Mouse (Mus musculus): ENCODE measurements around the gene Ssty1. TPM values are rescaled to one million over a fixed set of nuclear protein-coding genes. Genes with fewer than 3 reads are reported as not detected.
"Not testable (repeated sequence)": the region's sequence is repeated elsewhere in the genome, so short reads cannot be mapped to it uniquely, and the experiment has no call there.

Gene Ssty1
- not detected in 2 replicates for polyA plus RNA-seq (2011; ENCODE audit: insufficient read depth, insufficient read length, low replicate concordance, missing spikeins)

DNA sequence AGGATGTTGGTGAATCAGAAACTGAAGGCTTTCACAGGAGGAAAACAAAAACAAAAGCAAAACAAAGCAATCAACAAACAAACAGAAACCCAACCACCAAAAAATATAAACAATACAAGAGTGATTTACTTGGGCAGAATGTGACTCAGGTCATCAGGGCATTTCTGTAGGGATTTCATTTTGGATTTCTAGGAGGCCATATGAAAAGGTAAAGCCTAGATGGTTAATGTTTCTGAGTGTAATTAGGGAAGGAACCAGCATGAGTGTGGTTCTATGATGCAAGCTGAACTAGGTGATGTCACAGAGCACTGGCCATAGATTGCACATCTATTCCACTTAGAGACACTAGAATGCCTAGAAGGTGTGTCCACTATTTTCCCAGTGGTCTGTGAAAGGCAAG, at the start of gene Ssty1:
Gene Ssty1 (plus strand): TSS at position 301 of the 400 bp plus-strand sequence.
- H3K4me1 ChIP-seq (ENCODE audit: control insufficient read depth, insufficient read depth, low read length); H3K27ac ChIP-seq (ENCODE audit: control insufficient read depth, insufficient read depth, low read depth, low read length, poor library complexity); H3K4me3 ChIP-seq (replicated peaks; ENCODE audit: control insufficient read depth, low read depth, low read length): not testable (repeated sequence)

DNA sequence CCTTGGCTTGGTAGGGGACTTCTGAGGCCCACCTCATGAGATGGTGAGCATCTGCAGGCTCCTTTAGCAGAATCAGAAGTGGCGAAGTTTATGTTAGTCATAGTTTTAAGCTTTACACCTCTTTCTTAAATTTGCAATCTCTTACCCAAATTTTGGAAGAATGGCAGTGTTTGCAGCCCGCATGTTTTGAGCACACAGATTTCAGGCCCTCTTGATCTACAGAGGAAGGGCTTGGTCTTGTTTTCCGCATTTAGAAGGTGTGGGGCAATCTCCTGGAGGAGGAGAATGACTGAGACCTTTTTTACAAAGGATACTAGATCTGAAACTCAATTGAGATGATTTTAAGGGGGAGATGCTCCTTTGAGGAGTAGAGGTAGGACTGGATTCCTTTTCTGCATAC, 27.2 kb upstream of the Ssty1 start, which contains the start of gene Gm21764:
Gene Gm21764 (minus strand): TSS at position 101 of the 400 bp plus-strand sequence.
- not testable (repeated sequence) for H3K4me3 ChIP-seq (replicated peaks; ENCODE audit: control insufficient read depth, low read depth, low read length)
- no CpG with 5 or more reads among the region's 3 CpGs for WGBS

More for the DNA sequence above, 27.2 kb upstream of the Ssty1 start, which contains the start of gene Gm21764:
- not testable (repeated sequence) for H3K27ac ChIP-seq (ENCODE audit: control insufficient read depth, insufficient read depth, low read depth, low read length, poor library complexity); H3K4me1 ChIP-seq (ENCODE audit: control insufficient read depth, insufficient read depth, low read length)

Other genes starting within 250 kb of the Ssty1 start
- not detected in 2 replicates for gene Gm21904, start 242.8 kb upstream of the Ssty1 start, polyA plus RNA-seq (2011; ENCODE audit: insufficient read depth, insufficient read length, low replicate concordance, missing spikeins)
- not detected in 2 replicates for gene Gm20772, start 214.4 kb upstream of the Ssty1 start, polyA plus RNA-seq (2011; ENCODE audit: insufficient read depth, insufficient read length, low replicate concordance, missing spikeins)
- gene Gm20831, start 214.4 kb upstream of the Ssty1 start, polyA plus RNA-seq (2011; ENCODE audit: insufficient read depth, insufficient read length, low replicate concordance, missing spikeins), result not detected in 2 replicates
- gene Srsy, start 151.8 kb upstream of the Ssty1 start, polyA plus RNA-seq (2011; ENCODE audit: insufficient read depth, insufficient read length, low replicate concordance, missing spikeins), result not detected in 2 replicates
- not detected in 2 replicates for gene Gm21764, start 27.3 kb upstream of the Ssty1 start, polyA plus RNA-seq (2011; ENCODE audit: insufficient read depth, insufficient read length, low replicate concordance, missing spikeins)

Data from bone marrow, adult 2 months (tissue).